Mouse (Mus musculus) forebrain, embryonic 10.5 days (tissue): ENCODE measurements at regions not wholly inside any gene's neighbourhood (a gene's known extent, or its start where the extent isn't known, plus 50 kb on each side); places are given as distances from the start of the nearest gene placed in this dataset.

Experiments used
- DNase-seq: peaks from one replicate; pipeline ENCODE4 v3.0.0-alpha.2; 2017; ENCODE audit warnings: low spot score; ENCODE audit errors: extremely low spot score
- H3K27ac ChIP-seq: fragments of 300-500 bp; sonication (generic); 2 replicates; pipeline ENCODE4 v1.5.1; 2016; ENCODE audit warnings: mild to moderate bottlenecking
- H3K27me3 ChIP-seq: fragments of 300-500 bp; sonication (generic); 2 replicates; pipeline ENCODE4 v1.6.1; 2016; ENCODE audit warnings: mild to moderate bottlenecking; ENCODE audit not compliant: poor library complexity, severe bottlenecking
- H3K36me3 ChIP-seq: fragments of 300-500 bp; sonication (generic); replicated peaks from 2 replicates; pipeline ENCODE4 v1.6.1; 2016; ENCODE audit warnings: mild to moderate bottlenecking, moderate library complexity
- H3K4me1 ChIP-seq: fragments of 300-500 bp; sonication (generic); 2 replicates; pipeline ENCODE4 v1.6.1; 2016
- H3K4me3 ChIP-seq: fragments of 300-500 bp; sonication (generic); 2 replicates; pipeline ENCODE4 v1.5.1; 2016; ENCODE audit warnings: mild to moderate bottlenecking, moderate library complexity
- H3K9me3 ChIP-seq: fragments of 300-500 bp; sonication (generic); 2 replicates; pipeline ENCODE4 v1.6.1; 2016; ENCODE audit warnings: mild to moderate bottlenecking, moderate library complexity
- WGBS: fragments of 180-500 bp; shearing (Covaris S2); methylation state at CpG from one replicate; pipeline ENCODE4 v1.1.7; 2016; 5-methylcytosine and 5-hydroxymethylcytosine counted together

- no peaks in the 10 kb centered on the region for H3K27me3 ChIP-seq
Observed at GRCm38 (mm10) chr11:86003341-86003740, 117.1 kb downstream of the Tbx4 start.

GRCm38 (mm10) chr11:86005284-86005683 is 119.1 kb downstream of the Tbx4 start:
- no peak overlapping the region for H3K4me3 ChIP-seq
- H3K27ac ChIP-seq = no peak overlapping the region
- no peaks in the 10 kb centered on the region for H3K4me1 ChIP-seq
- H3K9me3 ChIP-seq = no peaks in the 10 kb centered on the region
- no peaks in the 10 kb centered on the region for H3K36me3 ChIP-seq
- no peak for DNase-seq
- WGBS = 93% methylated on average over 2 of the region's 2 CpGs
- no peaks in the 10 kb centered on the region for H3K27me3 ChIP-seq

More at GRCm38 (mm10) chr11:86003341-86003740, 117.1 kb downstream of the Tbx4 start:
- WGBS = 92% methylated on average over 7 of the region's 7 CpGs
- Histone ChIP-seq H3K4me3 (no peak overlapping the region), H3K36me3 (no peaks in the 10 kb centered on the region), H3K27ac (no peak overlapping the region), H3K9me3 (no peaks in the 10 kb centered on the region), H3K4me1 (no peaks in the 10 kb centered on the region)
- no peak for DNase-seq

GRCm38 (mm10) chr11:86005899-86006445 is 119.8 kb downstream of the Tbx4 start:
- 83% methylated on average over 9 of the region's 9 CpGs for WGBS
- H3K4me3 ChIP-seq = no peak overlapping the region
- H3K9me3 ChIP-seq = no peaks in the 10 kb centered on the region
- H3K27me3 ChIP-seq = no peaks in the 10 kb centered on the region
- H3K4me1 ChIP-seq = no peaks in the 10 kb centered on the region
- no peak overlapping the region for H3K27ac ChIP-seq
- no peaks in the 10 kb centered on the region for H3K36me3 ChIP-seq
- DNase-seq = no peak

GRCm38 (mm10) chr11:86006859-86007258 is 120.6 kb downstream of the Tbx4 start:
- 86% methylated on average over 4 of the region's 4 CpGs for WGBS
- no peaks in the 10 kb centered on the region for H3K4me1 ChIP-seq

More at GRCm38 (mm10) chr11:86006859-86007258, 120.6 kb downstream of the Tbx4 start:
- DNase-seq = no peak
- H3K27ac ChIP-seq = no peak overlapping the region
- no peak overlapping the region for H3K4me3 ChIP-seq
- no peaks in the 10 kb centered on the region for H3K9me3 ChIP-seq
- H3K36me3 ChIP-seq = no peaks in the 10 kb centered on the region
- no peaks in the 10 kb centered on the region for H3K27me3 ChIP-seq
